Mouse (Mus musculus) heart, embryonic 10.5 days (tissue): ENCODE data around the gene Ngdn. TPM values are rescaled to one million over a fixed set of nuclear protein-coding genes. Genes with fewer than 3 reads are reported as not detected.
"Not testable (repeated sequence)": the region's sequence is repeated elsewhere in the genome, so short reads cannot be mapped to it uniquely, and the experiment has no call there.

ENCODE experiments used
- DNase-seq: peaks from one replicate; pipeline ENCODE4 v3.0.0-alpha.2; 2017; ENCODE audit warnings: low spot score
- H3K27ac ChIP-seq: fragments of 300-500 bp; sonication (generic); 2 replicates; pipeline ENCODE4 v1.5.1; 2016; ENCODE audit warnings: mild to moderate bottlenecking
- H3K27me3 ChIP-seq: fragments of 300-500 bp; sonication (generic); 2 replicates; pipeline ENCODE4 v1.6.1; 2016; ENCODE audit warnings: mild to moderate bottlenecking; ENCODE audit not compliant: poor library complexity, insufficient read depth, severe bottlenecking
- H3K36me3 ChIP-seq: fragments of 300-500 bp; sonication (generic); 2 replicates; pipeline ENCODE4 v1.6.1; 2016; ENCODE audit warnings: mild to moderate bottlenecking, moderate library complexity
- H3K4me1 ChIP-seq: fragments of 300-500 bp; sonication (generic); 2 replicates; pipeline ENCODE4 v1.6.1; 2016; ENCODE audit warnings: mild to moderate bottlenecking
- H3K4me3 ChIP-seq: fragments of 300-500 bp; sonication (generic); 2 replicates; pipeline ENCODE4 v1.5.1; 2016; ENCODE audit warnings: mild to moderate bottlenecking, moderate library complexity
- H3K9me3 ChIP-seq: fragments of 300-500 bp; sonication (generic); 2 replicates; pipeline ENCODE4 v1.6.1; 2016; ENCODE audit warnings: mild to moderate bottlenecking, moderate library complexity
- WGBS: fragments of 180-500 bp; shearing (Covaris S2); methylation state at CpG from one replicate; pipeline ENCODE4 v1.1.7; 2016; 5-methylcytosine and 5-hydroxymethylcytosine counted together
- polyA plus RNA-seq: library from polyadenylated mRNA; unstranded; fragments of >200 nt; fragmentation: Nextera tagmentation; extraction: Ambion mirVana; gene quantifications from 2 replicates; pipeline ENCODE4 v1.2.1, GENCODE M21; 2016

The Ngdn gene
- polyA plus RNA-seq, 1 experiment from 2014 or later, result 88.8 TPM

GRCm38 (mm10) chr14:54989886-54990441, 25.3 kb upstream of the Ngdn start:
- no peaks in the 10 kb centered on the region for H3K27me3 ChIP-seq
- H3K4me3 ChIP-seq, result peak overlapping the region; percentile 56
- 69% methylated on average over 8 of the region's 8 CpGs for WGBS
- H3K9me3 ChIP-seq, result no peaks in the 10 kb centered on the region
- DNase-seq, result peak; percentile 61
- peaks cover 77% of the 10 kb centered on the region for H3K36me3 ChIP-seq
- peak overlapping the region; percentile 94 for H3K27ac ChIP-seq
- H3K4me1 ChIP-seq, result peaks cover 33% of the 10 kb centered on the region

- peak overlapping the region; percentile 56 for H3K4me3 ChIP-seq
- DNase-seq, result peak; percentile 75
- peak overlapping the region; percentile 94 for H3K27ac ChIP-seq
- H3K4me1 ChIP-seq, result peaks cover 53% of the 10 kb centered on the region
- H3K9me3 ChIP-seq, result no peaks in the 10 kb centered on the region
- H3K36me3 ChIP-seq, result peaks cover 59% of the 10 kb centered on the region
- WGBS, result 66% methylated on average over 10 of the region's 10 CpGs
- no peaks in the 10 kb centered on the region for H3K27me3 ChIP-seq
Observed at GRCm38 (mm10) chr14:54992196-54992595, 23.1 kb upstream of the Ngdn start.

GRCm38 (mm10) chr14:54993636-54994035, 21.6 kb upstream of the Ngdn start:
- DNase-seq, result no peak
- Histone ChIP-seq H3K9me3 (no peaks in the 10 kb centered on the region), H3K27ac (peak overlapping the region; percentile 94), H3K27me3 (no peaks in the 10 kb centered on the region), H3K36me3 (peaks cover 46% of the 10 kb centered on the region), H3K4me3 (peak overlapping the region; percentile 56), H3K4me1 (peaks cover 68% of the 10 kb centered on the region)
- 45% methylated on average over 10 of the region's 10 CpGs for WGBS

- Histone ChIP-seq H3K27me3 (no peaks in the 10 kb centered on the region), H3K4me1 (peaks cover 68% of the 10 kb centered on the region), H3K9me3 (no peaks in the 10 kb centered on the region), H3K27ac (peak within 1 kb of the TSS; percentile 94), H3K36me3 (peaks cover 40% of the 10 kb centered on the region), H3K4me3 (peak within 1 kb of the TSS; percentile 56)
- 32% methylated on average over 11 of the region's 11 CpGs for WGBS
- no peak for DNase-seq
Observed at GRCm38 (mm10) chr14:54994136-54994868, 21.0 kb upstream of the Ngdn start, which contains the start of gene Myh7. Myh7 (minus strand) TSS chr14:54994626.

GRCm38 (mm10) chr14:54994869-54995186, 20.4 kb upstream of the Ngdn start:
- H3K4me3 ChIP-seq, result peak overlapping the region; percentile 56

GRCm38 (mm10) chr14:54995457-54996138, 19.7 kb upstream of the Ngdn start:
- no peaks in the 10 kb centered on the region for H3K9me3 ChIP-seq
- H3K27ac ChIP-seq, result peak overlapping the region; percentile 94
- no peaks in the 10 kb centered on the region for H3K27me3 ChIP-seq
- H3K4me3 ChIP-seq, result peak overlapping the region; percentile 56
- 37% methylated on average over 14 of the region's 14 CpGs for WGBS
- no peak for DNase-seq
- peaks cover 28% of the 10 kb centered on the region for H3K36me3 ChIP-seq
- H3K4me1 ChIP-seq, result peaks cover 66% of the 10 kb centered on the region

More at GRCm38 (mm10) chr14:54994869-54995186, 20.4 kb upstream of the Ngdn start:
- no peaks in the 10 kb centered on the region for H3K9me3 ChIP-seq
- peaks cover 68% of the 10 kb centered on the region for H3K4me1 ChIP-seq
- H3K27me3 ChIP-seq, result no peaks in the 10 kb centered on the region
- peak overlapping the region; percentile 94 for H3K27ac ChIP-seq
- peaks cover 36% of the 10 kb centered on the region for H3K36me3 ChIP-seq
- DNase-seq, result no peak

GRCm38 (mm10) chr14:54996793-54997192, 18.5 kb upstream of the Ngdn start:
- H3K4me1 ChIP-seq, result peaks cover 72% of the 10 kb centered on the region
- peaks cover 25% of the 10 kb centered on the region for H3K36me3 ChIP-seq
- peak; percentile 95 for DNase-seq
- no peaks in the 10 kb centered on the region; the same call in 1 of the 2 replicates for H3K9me3 ChIP-seq
- H3K27ac ChIP-seq, result peak overlapping the region; percentile 94
- H3K27me3 ChIP-seq, result no peaks in the 10 kb centered on the region
- WGBS, result 29% methylated on average over 9 of the region's 9 CpGs
- peak overlapping the region; percentile 56 for H3K4me3 ChIP-seq

GRCm38 (mm10) chr14:54997297-54997696, 18.0 kb upstream of the Ngdn start:
- peaks cover 76% of the 10 kb centered on the region for H3K4me1 ChIP-seq
- 35% methylated on average over 4 of the region's 4 CpGs for WGBS
- no peak for DNase-seq
- peaks cover 20% of the 10 kb centered on the region for H3K36me3 ChIP-seq
- no peaks in the 10 kb centered on the region for H3K27me3 ChIP-seq
- H3K27ac ChIP-seq, result peak overlapping the region; percentile 94
- H3K9me3 ChIP-seq, result no peaks in the 10 kb centered on the region; the same call in 1 of the 2 replicates
- peak overlapping the region; percentile 56 for H3K4me3 ChIP-seq

GRCm38 (mm10) chr14:54998680-54999079, 16.6 kb upstream of the Ngdn start:
- no peaks in the 10 kb centered on the region; the same call in 1 of the 2 replicates for H3K9me3 ChIP-seq
- DNase-seq, result no peak
- H3K27ac ChIP-seq, result peak overlapping the region; percentile 94; the same call in 1 of the 2 replicates
- H3K4me3 ChIP-seq, result 0 out of 2 replicates have a peak overlapping the region, but pooled peaks have one; percentile 1
- H3K4me1 ChIP-seq, result peaks cover 80% of the 10 kb centered on the region
- peaks cover 7% of the 10 kb centered on the region for H3K36me3 ChIP-seq
- H3K27me3 ChIP-seq, result no peaks in the 10 kb centered on the region

- not testable (repeated sequence) for H3K27me3 ChIP-seq, DNase-seq, H3K36me3 ChIP-seq, H3K9me3 ChIP-seq, H3K4me3 ChIP-seq
- 83% methylated on average over 5 of the region's 5 CpGs for WGBS
- Histone ChIP-seq H3K27ac (peak overlapping the region; percentile 79; the same call in 1 of the 2 replicates), H3K4me1 (peaks cover 80% of the 10 kb centered on the region)
Observed at GRCm38 (mm10) chr14:54999868-55000267, 15.4 kb upstream of the Ngdn start.

- peak overlapping the region; percentile 79 for H3K27ac ChIP-seq
- H3K4me1 ChIP-seq, result peaks cover 80% of the 10 kb centered on the region
- no peak overlapping the region for H3K4me3 ChIP-seq
- no peaks in the 10 kb centered on the region; the same call in 1 of the 2 replicates for H3K9me3 ChIP-seq
- H3K36me3 ChIP-seq, result peaks cover 7% of the 10 kb centered on the region
- 76% methylated on average over 6 of the region's 6 CpGs for WGBS
- no peak for DNase-seq
- no peaks in the 10 kb centered on the region for H3K27me3 ChIP-seq
Observed at GRCm38 (mm10) chr14:55000814-55001213, 14.4 kb upstream of the Ngdn start.

GRCm38 (mm10) chr14:55001446-55001845, 13.8 kb upstream of the Ngdn start:
- no peaks in the 10 kb centered on the region; the same call in 1 of the 2 replicates for H3K9me3 ChIP-seq
- H3K27ac ChIP-seq, result peak overlapping the region; percentile 79; the same call in 1 of the 2 replicates
- 96% methylated on average over 2 of the region's 2 CpGs for WGBS
- peaks cover 7% of the 10 kb centered on the region for H3K36me3 ChIP-seq
- H3K4me3 ChIP-seq, result no peak overlapping the region
- DNase-seq, result no peak
- no peaks in the 10 kb centered on the region for H3K27me3 ChIP-seq
- H3K4me1 ChIP-seq, result peaks cover 77% of the 10 kb centered on the region
